Mouse (Mus musculus): ENCODE measurements around the gene Ssrp1.

DNA sequence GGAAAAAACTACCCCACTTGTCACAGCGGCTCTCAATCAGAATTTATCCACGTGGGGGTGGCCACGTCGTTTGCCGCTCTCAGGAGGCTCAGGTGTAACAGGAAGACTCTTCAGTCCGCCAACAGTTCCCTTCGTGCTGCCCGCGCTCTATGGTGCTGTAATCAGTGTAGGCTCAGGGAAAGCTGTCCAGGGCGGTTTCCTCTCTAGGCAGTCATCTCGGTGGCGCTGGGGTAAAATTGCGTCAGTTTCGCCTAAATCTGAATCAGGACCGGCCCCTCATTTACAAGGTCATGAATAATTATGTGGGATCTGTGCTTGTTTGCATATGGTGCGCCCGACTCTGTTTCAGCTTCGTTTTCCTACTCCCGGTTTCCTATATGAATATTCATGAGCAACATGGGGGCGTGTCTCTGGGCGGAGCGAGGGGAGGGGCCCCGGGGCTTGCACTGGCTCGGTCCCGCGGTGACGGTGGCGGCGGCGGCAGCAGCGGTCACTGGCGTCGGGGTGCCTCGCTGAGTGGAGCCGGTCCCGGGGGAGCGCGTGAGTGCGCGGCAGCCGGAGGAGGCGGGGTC, 10.6 kb downstream of the Ssrp1 start, which contains the start of gene Tnks1bp1:
- TF ChIP-seq POLR2A (IDR thresholded peaks at IDR 0.05; ENCODE audit: borderline replicate concordance, extremely low read depth, insufficient read depth, insufficient read length, poor library complexity, severe bottlenecking) (peak; percentile 70), CTCF (IDR thresholded peaks at IDR 0.05; ENCODE audit: borderline replicate concordance, extremely low read depth, insufficient read depth, insufficient read length) (no peak)
